Mouse (Mus musculus) natural killer cell, adult 2 months (primary cell): ENCODE results near the gene Stab1.

Experiments
- DNase-seq, 2 experiments: peaks; one replicate each; pipeline ENCODE4 v3.0.0; 2022; ENCODE audit warnings: low spot score in 2 of 2

Gene Stab1

GRCm38 (mm10) chr14:31168425-31168824 is at the start of gene Stab1:
TSS of gene Stab1 (minus strand) at chr14:31168641.
- no peak for DNase-seq

GRCm38 (mm10) chr14:31217666-31218065 is 49.2 kb upstream of the Stab1 start, which contains the start of gene Sema3g:
TSS of gene Sema3g (plus strand) at chr14:31217860.
- peak in 1 of 2 experiments; percentile 49 for DNase-seq

- DNase-seq: no peak
Observed at GRCm38 (mm10) chr14:31216846-31217245, 48.4 kb upstream of the Stab1 start, which contains the start of gene Nisch. TSS of gene Nisch (minus strand) at chr14:31216946.

GRCm38 (mm10) chr14:31215157-31216002 is 46.9 kb upstream of the Stab1 start:
- peak; percentile 60 to 72 for DNase-seq

GRCm38 (mm10) chr14:31214684-31215083 is 46.2 kb upstream of the Stab1 start:
- DNase-seq: peak in 1 of 2 experiments; percentile 61

- no peak for DNase-seq
Observed at GRCm38 (mm10) chr14:31213868-31214267, 45.4 kb upstream of the Stab1 start.

- no peak for DNase-seq
Observed at GRCm38 (mm10) chr14:31212499-31212898, 44.1 kb upstream of the Stab1 start.

DNA sequence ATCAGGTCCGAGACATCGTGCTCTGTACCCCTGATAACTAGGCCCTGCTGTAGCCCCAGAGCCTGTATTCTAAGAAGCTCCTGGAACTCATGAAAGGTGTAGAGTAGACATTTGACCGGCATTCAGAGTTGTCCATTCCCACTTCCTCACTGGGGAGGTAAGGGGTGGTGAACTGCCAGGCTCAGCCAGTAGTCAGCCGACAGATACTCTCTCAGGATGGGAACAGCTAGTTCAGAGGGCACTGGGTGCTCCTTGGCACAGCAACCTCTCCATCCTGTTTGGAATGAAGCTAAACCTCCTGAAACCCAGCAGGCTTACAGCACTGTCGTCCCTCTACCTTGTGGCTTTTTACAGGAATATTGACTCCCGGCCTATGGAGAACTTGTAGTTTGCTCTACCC is 43.4 kb upstream of the Stab1 start:
- DNase-seq: no peak

GRCm38 (mm10) chr14:31209133-31209557 is 40.7 kb upstream of the Stab1 start:
- no peak for DNase-seq

GRCm38 (mm10) chr14:31208084-31208483 is 39.6 kb upstream of the Stab1 start, which contains the start of gene Tnnc1:
TSS of gene Tnnc1 (plus strand) at chr14:31208312.
- no peak for DNase-seq

- no peak for DNase-seq
Observed at GRCm38 (mm10) chr14:31207070-31207830, 38.8 kb upstream of the Stab1 start.

- peak; percentile 91 to 95 for DNase-seq
Observed at GRCm38 (mm10) chr14:31206472-31206981, 38.1 kb upstream of the Stab1 start.

- no peak for DNase-seq
Observed at GRCm38 (mm10) chr14:31205562-31206467, 37.4 kb upstream of the Stab1 start.

GRCm38 (mm10) chr14:31205244-31205561 is 36.8 kb upstream of the Stab1 start:
- DNase-seq: no peak

- no peak for DNase-seq
Observed at GRCm38 (mm10) chr14:31204844-31205243, 36.4 kb upstream of the Stab1 start.

- no peak for DNase-seq
Observed at GRCm38 (mm10) chr14:31200038-31200437, 31.6 kb upstream of the Stab1 start.

GRCm38 (mm10) chr14:31199599-31199998 is 31.2 kb upstream of the Stab1 start:
- no peak for DNase-seq

GRCm38 (mm10) chr14:31197547-31198516 is 29.4 kb upstream of the Stab1 start:
- DNase-seq: no peak

DNA sequence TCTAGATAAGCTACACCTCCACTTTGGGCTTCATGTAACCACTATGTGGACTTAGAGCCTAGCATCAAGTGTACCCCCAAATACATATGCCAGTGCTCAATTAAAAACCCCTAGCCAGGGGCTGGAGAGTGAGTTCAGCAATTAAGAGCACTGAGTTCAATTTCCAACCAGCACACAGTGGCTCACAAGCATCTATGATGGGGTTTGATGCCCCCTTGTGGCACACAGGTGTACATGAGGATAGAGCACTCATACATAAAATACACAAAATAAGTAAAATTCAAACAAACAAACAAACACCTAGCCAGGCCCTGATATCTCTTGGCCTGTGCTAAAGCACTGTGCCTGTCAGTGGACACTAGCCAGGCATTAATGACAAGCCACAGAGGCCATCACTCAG is 27.5 kb upstream of the Stab1 start:
- DNase-seq: peak in 1 of 2 experiments; percentile 19

DNA sequence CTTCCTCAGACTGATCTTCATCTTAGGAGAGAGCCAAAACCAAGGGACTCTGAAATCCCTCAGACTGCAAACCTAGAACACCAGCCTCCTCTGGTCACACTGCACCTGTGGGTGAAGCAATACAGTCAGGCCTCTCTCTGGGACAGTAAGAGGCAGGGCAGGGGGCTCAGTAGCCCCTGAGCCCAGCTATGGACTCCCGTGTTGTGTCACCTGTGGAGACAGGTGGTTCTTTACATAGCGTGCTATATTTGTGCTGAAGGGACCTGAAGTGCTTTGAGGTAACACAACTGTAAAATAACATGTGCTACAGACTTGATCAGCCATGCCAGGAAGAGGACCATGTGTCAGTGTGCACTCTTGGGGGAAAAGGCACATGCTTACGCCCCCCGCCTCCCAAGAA is 27.1 kb upstream of the Stab1 start:
- no peak for DNase-seq
